Mouse (Mus musculus): Measurements from ENCODE around the gene BC049730. TPM values are rescaled to one million over a fixed set of nuclear protein-coding genes. Genes with fewer than 3 reads are reported as not detected.
"Not testable (repeated sequence)": the region's sequence is repeated elsewhere in the genome, so short reads cannot be mapped to it uniquely, and the experiment has no call there.

The BC049730 gene
- polyA plus RNA-seq (2015; fragmentation: Nextera tagmentation; extraction: Ambion mirVana), result not detected in 2 replicates

DNA sequence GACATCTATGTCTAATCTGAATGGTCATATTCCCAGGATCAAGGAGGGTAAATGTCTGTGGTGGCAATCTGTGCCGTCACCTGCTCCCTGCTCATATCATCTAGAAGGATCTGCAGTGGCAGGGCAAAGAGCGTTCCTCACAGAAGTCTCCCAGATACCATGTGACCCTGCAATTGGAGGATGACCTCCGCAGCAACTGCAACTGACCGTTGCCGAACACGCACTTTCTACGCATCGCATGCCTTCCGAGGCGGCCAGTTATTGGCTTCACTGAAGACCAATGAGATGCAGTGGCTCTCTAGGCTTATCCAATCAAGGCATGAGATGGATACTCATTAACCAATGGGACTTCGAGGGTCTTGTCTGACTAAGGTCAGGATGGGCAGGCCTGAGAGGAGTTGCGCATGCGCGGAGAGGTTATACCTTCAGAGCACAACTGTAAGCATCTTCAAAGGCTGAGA, at the start of gene BC049730:
BC049730 (plus strand) TSS at position 411 of the 461 bp plus-strand sequence.
- no peaks in the 10 kb centered on the region for H3K4me1 ChIP-seq (replicated peaks)
- no peak for ATAC-seq
- H3K9me3 ChIP-seq, result no peaks in the 10 kb centered on the region
- H3K9ac ChIP-seq, result no peak within 1 kb of the TSS
- no peaks in the 10 kb centered on the region for H3K36me3 ChIP-seq
- WGBS, result 90% methylated on average over 14 of the region's 14 CpGs
- no peak within 1 kb of the TSS for H3K27ac ChIP-seq
- H3K27me3 ChIP-seq (replicated peaks), result no peaks in the 10 kb centered on the region
- H3K4me2 ChIP-seq (replicated peaks), result no peak within 1 kb of the TSS
- H3K4me3 ChIP-seq (replicated peaks), result no peak within 1 kb of the TSS

DNA sequence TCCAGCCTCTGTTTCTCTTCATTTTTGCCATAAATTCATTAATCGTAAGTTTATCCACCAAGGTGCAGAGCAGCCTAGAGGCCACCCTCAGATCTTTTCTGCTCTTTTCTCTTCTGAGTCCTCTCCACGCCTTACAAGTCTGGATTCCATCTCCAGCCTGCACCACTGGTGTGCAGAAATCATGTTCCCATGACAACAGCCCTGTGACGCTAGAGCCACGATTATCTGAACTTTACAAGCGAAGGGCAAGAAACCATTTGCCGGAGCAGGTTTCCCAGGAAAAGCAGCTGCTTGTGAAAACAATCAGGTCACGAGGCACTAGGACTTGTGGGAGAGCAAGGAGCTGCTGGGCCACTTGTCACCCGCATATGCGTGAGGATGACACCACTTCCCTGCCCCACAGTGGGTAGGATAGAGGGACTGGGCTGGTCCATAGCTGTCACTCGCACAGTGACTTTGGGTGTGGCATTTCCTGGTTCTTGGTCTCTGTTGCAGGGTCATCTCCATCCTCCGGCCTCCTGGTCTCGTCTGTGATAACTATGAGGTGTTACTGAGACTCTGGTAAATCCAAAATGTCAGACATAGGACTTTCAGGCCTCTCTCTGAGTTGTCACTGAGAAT, 49.2 kb upstream of the BC049730 start:
- Histone ChIP-seq H3K27me3 (replicated peaks) (no peaks in the 10 kb centered on the region), H3K9ac (no peak overlapping the region), H3K9me3 (no peaks in the 10 kb centered on the region), H3K4me1 (replicated peaks) (no peaks in the 10 kb centered on the region), H3K4me2 (replicated peaks) (no peak overlapping the region), H3K4me3 (replicated peaks) (no peak overlapping the region), H3K27ac (no peak overlapping the region), H3K36me3 (no peaks in the 10 kb centered on the region)
- WGBS, result 38% methylated on average over 12 of the region's 12 CpGs
- no peak for ATAC-seq

DNA sequence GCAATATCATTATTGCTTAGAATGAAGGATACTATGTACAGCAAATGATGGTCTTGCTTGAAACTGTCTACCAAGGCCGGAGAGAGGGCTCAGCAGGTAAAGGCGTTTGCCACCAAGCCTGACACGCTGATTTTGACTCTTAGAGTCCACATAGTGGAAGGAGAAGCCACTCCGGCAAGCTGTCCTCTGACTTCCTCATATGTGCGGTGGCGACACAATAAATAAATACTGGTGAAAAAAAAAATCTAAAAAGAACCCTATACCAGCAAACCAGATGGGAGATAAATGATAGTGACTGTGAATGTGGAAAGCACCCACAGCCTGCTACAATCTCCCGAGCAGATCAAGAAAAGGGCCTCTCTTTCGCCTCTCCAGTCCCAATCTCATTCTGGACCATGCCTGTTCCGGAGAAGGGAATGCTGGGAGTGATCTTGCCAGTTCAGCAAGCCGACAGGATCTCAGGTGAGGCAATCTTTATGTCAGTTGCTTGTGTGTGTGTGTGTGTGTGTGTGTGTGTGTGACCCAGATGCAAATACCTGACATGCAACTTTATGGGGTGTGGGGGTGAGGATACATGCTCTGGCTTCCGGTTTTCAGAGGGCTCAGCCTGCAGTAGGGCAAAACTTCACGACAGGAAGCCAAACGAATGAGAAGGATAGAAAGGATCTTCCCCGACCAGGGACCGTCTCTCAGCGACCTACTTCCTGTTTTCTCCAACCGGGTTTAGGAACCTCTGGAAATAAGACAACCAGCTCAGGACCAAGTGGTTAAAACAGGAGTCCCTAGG, 47.7 kb upstream of the BC049730 start:
- ATAC-seq, result no peak
- H3K36me3 ChIP-seq, result no peaks in the 10 kb centered on the region
- WGBS, result 61% methylated on average over 17 of the region's 17 CpGs

DNA sequence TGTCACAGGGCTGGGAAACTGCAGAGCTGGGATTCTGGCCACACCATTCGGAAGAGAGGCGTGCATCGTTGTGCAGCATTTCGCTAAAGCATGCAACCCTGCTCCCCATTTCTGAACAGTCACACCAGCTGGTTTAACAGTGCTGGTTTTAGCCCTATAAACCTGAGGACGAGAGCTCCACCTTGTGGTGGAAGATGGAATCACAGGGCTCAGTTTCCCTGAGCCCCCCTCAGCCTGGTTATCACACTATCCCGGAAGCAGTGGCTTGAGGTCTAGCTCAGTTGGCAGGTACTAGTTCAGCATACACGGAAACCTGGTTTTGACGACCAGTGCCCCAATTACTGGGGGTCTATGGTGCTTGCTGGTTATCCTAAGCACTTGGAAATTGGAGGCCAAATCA, 46.5 kb upstream of the BC049730 start:
- H3K27me3 ChIP-seq (replicated peaks), result no peaks in the 10 kb centered on the region
- H3K9me3 ChIP-seq, result no peaks in the 10 kb centered on the region
- H3K4me3 ChIP-seq (replicated peaks), result no peak overlapping the region
- ATAC-seq, result peak; percentile 57
- H3K9ac ChIP-seq, result no peak overlapping the region
- no peak overlapping the region for H3K4me2 ChIP-seq (replicated peaks)
- H3K36me3 ChIP-seq, result no peaks in the 10 kb centered on the region
- WGBS, result 14% methylated on average over 8 of the region's 8 CpGs
- no peaks in the 10 kb centered on the region for H3K4me1 ChIP-seq (replicated peaks)
- H3K27ac ChIP-seq, result no peak overlapping the region

More for the DNA sequence above, 47.7 kb upstream of the BC049730 start:
- no peaks in the 10 kb centered on the region for H3K9me3 ChIP-seq
- H3K4me2 ChIP-seq (replicated peaks), result no peak overlapping the region
- no peak overlapping the region for H3K27ac ChIP-seq
- H3K27me3 ChIP-seq (replicated peaks), result no peaks in the 10 kb centered on the region
- H3K4me1 ChIP-seq (replicated peaks), result no peaks in the 10 kb centered on the region
- no peak overlapping the region for H3K4me3 ChIP-seq (replicated peaks)
- H3K9ac ChIP-seq, result no peak overlapping the region

DNA sequence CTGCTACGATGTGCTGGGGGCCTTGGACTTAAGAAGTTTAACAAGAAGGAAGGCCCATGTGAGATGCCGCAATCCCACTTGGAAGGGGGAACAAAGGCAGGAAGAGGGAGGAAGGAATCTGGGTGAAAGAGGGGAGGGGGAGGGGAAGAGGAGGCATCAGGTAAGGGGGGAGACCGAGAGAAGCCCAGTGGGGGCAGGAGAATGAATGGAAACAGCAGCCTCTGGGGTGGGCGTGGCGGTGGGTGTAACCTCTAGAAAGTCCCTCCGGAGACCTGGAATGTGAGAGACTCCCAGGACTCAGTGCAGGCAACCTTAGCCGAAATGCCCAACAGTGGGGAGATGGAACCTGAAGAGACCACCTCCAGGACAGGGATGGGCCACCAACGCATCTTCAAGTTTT, 44.7 kb upstream of the BC049730 start:
- H3K9ac ChIP-seq, result no peak overlapping the region
- WGBS, result 39% methylated on average over 8 of the region's 8 CpGs
- no peaks in the 10 kb centered on the region for H3K9me3 ChIP-seq
- ATAC-seq, result no peak
- H3K36me3 ChIP-seq, result no peaks in the 10 kb centered on the region
- no peaks in the 10 kb centered on the region for H3K4me1 ChIP-seq (replicated peaks)
- no peak overlapping the region for H3K4me2 ChIP-seq (replicated peaks)
- no peak overlapping the region for H3K4me3 ChIP-seq (replicated peaks)
- no peaks in the 10 kb centered on the region for H3K27me3 ChIP-seq (replicated peaks)
- no peak overlapping the region for H3K27ac ChIP-seq

DNA sequence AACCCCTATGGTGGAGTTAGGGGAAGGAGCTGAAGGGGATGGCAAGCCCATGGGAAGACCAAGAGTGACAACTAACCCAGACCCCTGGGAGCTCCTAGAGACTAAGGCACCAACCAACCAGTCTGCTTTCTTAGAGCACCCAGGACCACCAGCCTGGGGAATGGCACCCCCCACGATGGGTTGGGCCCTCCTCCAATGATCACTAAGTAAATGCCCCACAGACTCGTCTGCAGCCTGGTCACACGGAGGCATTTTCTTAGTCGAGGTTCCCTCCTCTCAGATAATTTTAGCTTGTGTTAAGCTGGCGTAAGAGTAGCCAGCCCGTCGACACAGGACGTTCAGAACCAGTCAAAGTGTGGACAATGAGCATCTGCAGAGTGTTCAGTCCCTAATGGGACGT, 44.1 kb upstream of the BC049730 start:
- Histone ChIP-seq H3K4me3 (replicated peaks) (no peak overlapping the region), H3K27ac (no peak overlapping the region), H3K27me3 (replicated peaks) (no peaks in the 10 kb centered on the region), H3K36me3 (no peaks in the 10 kb centered on the region), H3K4me2 (replicated peaks) (no peak overlapping the region), H3K9me3 (no peaks in the 10 kb centered on the region), H3K4me1 (replicated peaks) (no peaks in the 10 kb centered on the region), H3K9ac (no peak overlapping the region)
- 82% methylated on average over 9 of the region's 9 CpGs for WGBS
- no peak for ATAC-seq

DNA sequence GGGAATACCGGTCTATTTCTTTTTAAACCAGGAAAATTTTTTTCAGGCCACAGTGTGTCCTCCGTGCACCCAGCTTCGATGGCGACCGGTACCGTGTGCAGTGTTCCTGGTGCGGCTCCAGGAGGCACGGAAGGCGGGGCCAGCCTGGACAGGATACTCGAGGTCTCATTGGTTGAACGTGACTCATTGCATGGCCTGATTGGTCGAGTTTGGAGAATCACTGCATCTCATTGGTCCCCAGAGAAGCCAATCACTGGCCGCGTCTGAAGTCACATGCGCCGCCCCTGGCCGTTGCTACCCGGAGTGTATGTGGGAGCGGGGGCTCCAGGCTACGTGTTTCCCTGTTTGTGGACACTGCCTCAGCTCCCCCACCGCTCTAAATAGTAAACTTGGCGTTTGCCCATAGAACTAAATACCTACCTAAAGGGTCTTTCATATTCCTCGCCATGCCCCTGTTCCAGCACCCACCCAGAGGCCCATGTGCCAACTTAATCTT, 37.0 kb upstream of the BC049730 start:
- Histone ChIP-seq H3K4me3 (replicated peaks) (no peak overlapping the region), H3K36me3 (no peaks in the 10 kb centered on the region), H3K9ac (no peak overlapping the region), H3K4me2 (replicated peaks) (no peak overlapping the region), H3K9me3 (no peaks in the 10 kb centered on the region), H3K4me1 (replicated peaks) (no peaks in the 10 kb centered on the region), H3K27ac (no peak overlapping the region), H3K27me3 (replicated peaks) (no peaks in the 10 kb centered on the region)
- no peak for ATAC-seq
- 91% methylated on average over 23 of the region's 23 CpGs for WGBS

DNA sequence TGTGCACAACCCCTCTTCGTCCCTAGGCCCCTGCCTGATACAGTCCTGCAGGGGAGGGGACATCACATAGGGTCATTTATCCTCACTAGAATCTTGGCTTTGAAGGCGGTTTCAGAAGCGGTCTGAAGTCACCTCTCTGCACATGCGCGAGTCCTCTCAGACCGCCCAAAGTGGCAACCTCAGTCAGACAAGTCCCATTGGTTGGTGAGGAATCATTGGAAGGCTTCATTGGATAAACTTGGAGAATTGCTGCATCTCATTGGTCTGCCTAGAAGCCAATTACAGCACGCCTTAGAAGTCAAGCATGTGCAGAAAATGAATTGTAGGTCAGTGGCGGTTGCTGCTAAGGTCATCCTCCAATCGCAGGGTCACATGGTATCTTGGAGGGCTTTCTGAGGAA, 32.5 kb upstream of the BC049730 start, which contains the start of gene Tex101:
Tex101 (minus strand) TSS at position 101 of the 400 bp plus-strand sequence.
- no peak within 1 kb of the TSS for H3K4me2 ChIP-seq (replicated peaks)

DNA sequence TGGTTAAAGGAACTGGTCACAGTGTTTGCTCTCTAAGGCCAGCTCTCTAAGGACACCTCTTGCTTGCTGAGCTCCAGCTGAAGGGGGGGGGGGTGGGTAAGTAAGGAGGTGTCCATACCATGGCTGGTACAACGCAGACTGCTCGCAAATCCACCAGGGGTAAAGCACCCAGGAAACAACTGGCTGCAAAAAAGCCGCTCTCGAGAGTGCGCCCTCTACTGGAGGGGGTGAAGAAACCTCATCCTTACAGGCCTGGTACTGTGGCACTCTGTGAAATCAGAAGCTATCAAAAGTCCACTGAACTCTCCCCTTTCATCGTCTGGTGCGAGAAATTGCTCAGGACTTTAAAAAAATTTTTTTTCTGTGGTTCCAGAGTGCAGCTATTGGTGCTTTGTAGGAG, 24.9 kb upstream of the BC049730 start:
- not testable (repeated sequence) for H3K4me2 ChIP-seq (replicated peaks); H3K4me1 ChIP-seq (replicated peaks); H3K9ac ChIP-seq; H3K27ac ChIP-seq; H3K9me3 ChIP-seq; H3K4me3 ChIP-seq (replicated peaks); H3K36me3 ChIP-seq; H3K27me3 ChIP-seq (replicated peaks); ATAC-seq
- 73% methylated on average over 7 of the region's 7 CpGs for WGBS

More for the DNA sequence above, 32.5 kb upstream of the BC049730 start, which contains the start of gene Tex101:
- no peak within 1 kb of the TSS for H3K9ac ChIP-seq
- no peaks in the 10 kb centered on the region for H3K9me3 ChIP-seq
- H3K4me3 ChIP-seq (replicated peaks), result no peak within 1 kb of the TSS
- H3K27me3 ChIP-seq (replicated peaks), result no peaks in the 10 kb centered on the region
- 83% methylated on average over 9 of the region's 9 CpGs for WGBS
- no peaks in the 10 kb centered on the region for H3K4me1 ChIP-seq (replicated peaks)
- ATAC-seq, result no peak
- H3K36me3 ChIP-seq, result no peaks in the 10 kb centered on the region
- no peak within 1 kb of the TSS for H3K27ac ChIP-seq

DNA sequence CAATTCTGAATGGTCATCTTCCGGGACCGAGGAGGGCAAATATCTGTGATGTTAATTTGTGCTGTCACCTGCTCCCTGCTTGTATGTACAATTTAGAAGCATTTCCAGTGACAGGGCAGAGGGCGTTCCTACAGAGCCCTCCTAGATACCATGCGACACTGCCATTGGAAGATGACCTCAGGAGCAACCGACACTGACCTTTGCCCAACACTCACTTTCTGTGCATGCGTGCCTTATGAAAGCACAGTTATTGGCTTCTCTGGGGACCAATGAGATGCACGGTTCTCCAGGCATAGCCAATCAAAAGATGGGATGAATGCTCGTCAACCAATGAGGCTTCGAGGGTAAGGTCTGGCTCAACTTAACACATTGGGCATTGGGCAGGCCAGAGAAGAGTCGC, 21.5 kb upstream of the BC049730 start:
- H3K9me3 ChIP-seq; ATAC-seq; H3K9ac ChIP-seq; H3K4me1 ChIP-seq (replicated peaks); H3K4me2 ChIP-seq (replicated peaks); H3K4me3 ChIP-seq (replicated peaks); H3K27ac ChIP-seq; H3K27me3 ChIP-seq (replicated peaks); H3K36me3 ChIP-seq: not testable (repeated sequence)
- WGBS, result 89% methylated on average over 10 of the region's 10 CpGs

DNA sequence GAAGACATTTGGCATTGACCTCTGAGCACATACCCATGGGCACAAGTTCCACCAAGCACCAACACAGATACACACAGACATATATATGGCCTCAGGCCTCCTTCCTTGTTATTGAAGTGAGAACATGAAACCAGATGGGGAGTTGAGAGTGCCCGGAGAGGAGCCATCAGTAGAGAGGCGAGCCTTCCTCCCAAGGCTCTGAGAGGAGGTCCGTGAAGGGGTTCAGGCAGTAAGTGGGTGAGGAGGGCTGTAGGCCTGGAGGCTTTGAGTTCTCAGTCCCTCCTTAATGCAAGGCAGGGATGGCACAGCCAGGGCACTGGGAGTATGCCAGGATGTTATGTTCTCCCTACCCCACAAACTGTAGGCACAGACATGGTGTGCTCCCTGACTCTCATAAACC, 16.3 kb upstream of the BC049730 start:
- not testable (repeated sequence) for H3K27ac ChIP-seq; H3K4me1 ChIP-seq (replicated peaks); H3K4me3 ChIP-seq (replicated peaks); H3K4me2 ChIP-seq (replicated peaks); H3K9ac ChIP-seq; ATAC-seq; H3K27me3 ChIP-seq (replicated peaks); H3K36me3 ChIP-seq; H3K9me3 ChIP-seq
- 78% methylated on average over 3 of the region's 3 CpGs for WGBS

DNA sequence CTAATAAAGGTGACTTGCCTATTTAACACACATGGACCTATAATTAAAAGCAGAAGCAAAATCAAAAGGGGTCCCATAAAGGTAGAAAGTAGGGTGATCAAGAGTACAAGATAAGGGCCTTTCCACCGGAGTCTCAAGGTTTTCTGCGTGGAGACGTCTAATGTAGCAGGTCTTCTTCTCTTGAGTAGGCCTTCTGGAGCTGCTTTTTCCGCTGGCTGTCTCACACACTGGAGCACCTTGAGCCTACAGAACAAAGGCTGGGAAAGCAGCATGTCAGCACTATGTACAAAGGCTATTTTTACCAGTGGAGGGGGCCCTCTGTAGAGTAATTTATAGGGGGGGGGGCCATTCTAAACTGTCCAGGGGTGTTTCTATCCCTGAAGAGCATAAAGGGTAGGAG, 11.2 kb upstream of the BC049730 start:
- not testable (repeated sequence) for ATAC-seq; H3K9ac ChIP-seq; H3K36me3 ChIP-seq; H3K4me1 ChIP-seq (replicated peaks); H3K27me3 ChIP-seq (replicated peaks); H3K9me3 ChIP-seq; H3K4me3 ChIP-seq (replicated peaks); H3K4me2 ChIP-seq (replicated peaks); H3K27ac ChIP-seq
- 90% methylated on average over 4 of the region's 4 CpGs for WGBS

All from intestine, embryonic 15.5 days (tissue).